Mouse (Mus musculus) embryonic facial prominence, embryonic 12.5 days (tissue): ENCODE measurements at regions not wholly inside any gene's neighbourhood (a gene's known extent, or its start where the extent isn't known, plus 50 kb on each side); places are given as distances from the start of the nearest gene placed in this dataset.

Source experiments
- ATAC-seq: fragments of 200-750 bp; cut with Nextera tagmentation; 2 replicates; pipeline ENCODE4 v1.8.0; 2017; ENCODE audit not compliant: insufficient number of reproducible peaks, insufficient read depth, low FRiP score, low TSS enrichment
- H3K27ac ChIP-seq: fragments of 300-500 bp; sonication (generic); 2 replicates; pipeline ENCODE4 v1.5.1; 2016; ENCODE audit warnings: mild to moderate bottlenecking
- H3K27me3 ChIP-seq: fragments of 300-500 bp; sonication (generic); 2 replicates; pipeline ENCODE4 v1.6.1; 2016; ENCODE audit warnings: mild to moderate bottlenecking, moderate library complexity
- H3K36me3 ChIP-seq: fragments of 300-500 bp; sonication (generic); 2 replicates; pipeline ENCODE4 v1.6.1; 2016; ENCODE audit warnings: mild to moderate bottlenecking
- H3K4me1 ChIP-seq: fragments of 300-500 bp; sonication (generic); 2 replicates; pipeline ENCODE4 v1.6.1; 2016
- H3K4me2 ChIP-seq: fragments of 300-500 bp; sonication (generic); replicated peaks from 2 replicates; pipeline ENCODE4 v1.6.1; 2016; ENCODE audit warnings: mild to moderate bottlenecking, moderate library complexity
- H3K4me3 ChIP-seq: fragments of 300-500 bp; sonication (generic); 2 replicates; pipeline ENCODE4 v1.5.1; 2016; ENCODE audit warnings: mild to moderate bottlenecking
- H3K9ac ChIP-seq: fragments of 300-500 bp; sonication (generic); 2 replicates; pipeline ENCODE4 v1.6.1; 2016; ENCODE audit warnings: mild to moderate bottlenecking, moderate library complexity
- H3K9me3 ChIP-seq: fragments of 300-500 bp; sonication (generic); 2 replicates; pipeline ENCODE4 v1.6.1; 2016; ENCODE audit warnings: mild to moderate bottlenecking, moderate library complexity
- WGBS: fragments of 180-500 bp; shearing (Covaris S2); methylation state at CpG from one replicate; pipeline ENCODE4 v1.1.7; 2016; 5-methylcytosine and 5-hydroxymethylcytosine counted together

DNA sequence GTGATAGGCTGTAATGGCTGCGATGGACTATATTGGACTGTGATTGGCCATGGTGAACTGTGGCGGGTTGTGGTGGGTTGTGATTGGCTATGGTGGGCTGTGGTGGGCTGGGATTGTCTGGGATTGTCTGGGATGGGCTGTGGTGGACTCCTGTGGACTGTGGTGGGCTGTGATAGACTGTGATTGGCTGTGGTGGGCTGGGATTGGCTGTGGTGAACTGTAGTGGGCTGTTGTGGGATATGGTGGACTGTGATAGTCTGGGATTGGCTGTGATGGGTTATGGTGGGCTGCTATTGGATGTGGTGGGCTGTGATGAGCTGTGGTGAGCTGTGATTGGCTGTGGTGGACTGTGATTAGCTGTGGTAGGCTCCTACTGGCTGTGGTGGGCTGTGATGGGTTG lies 89.6 kb upstream of the Gm26897 start:
- Histone ChIP-seq H3K4me2 (no peak overlapping the region), H3K27ac (no peak overlapping the region), H3K9me3 (no peaks in the 10 kb centered on the region), H3K4me3 (no peak overlapping the region), H3K4me1 (peaks cover 38% of the 10 kb centered on the region), H3K9ac (no peak overlapping the region), H3K27me3 (no peaks in the 10 kb centered on the region), H3K36me3 (no peaks in the 10 kb centered on the region)
- no peak for ATAC-seq
- WGBS: 92% methylated on average over 2 of the region's 2 CpGs

- Histone ChIP-seq H3K27ac (no peak overlapping the region), H3K4me3 (no peak overlapping the region), H3K4me1 (peaks cover 36% of the 10 kb centered on the region), H3K9me3 (no peaks in the 10 kb centered on the region), H3K4me2 (no peak overlapping the region), H3K36me3 (no peaks in the 10 kb centered on the region), H3K9ac (no peak overlapping the region), H3K27me3 (no peaks in the 10 kb centered on the region)
- ATAC-seq: no peak
- 71% methylated on average over 4 of the region's 4 CpGs for WGBS
These were observed 88.9 kb upstream of the Gm26897 start for GRCm38 (mm10) chr5:111644788-111645187.

DNA sequence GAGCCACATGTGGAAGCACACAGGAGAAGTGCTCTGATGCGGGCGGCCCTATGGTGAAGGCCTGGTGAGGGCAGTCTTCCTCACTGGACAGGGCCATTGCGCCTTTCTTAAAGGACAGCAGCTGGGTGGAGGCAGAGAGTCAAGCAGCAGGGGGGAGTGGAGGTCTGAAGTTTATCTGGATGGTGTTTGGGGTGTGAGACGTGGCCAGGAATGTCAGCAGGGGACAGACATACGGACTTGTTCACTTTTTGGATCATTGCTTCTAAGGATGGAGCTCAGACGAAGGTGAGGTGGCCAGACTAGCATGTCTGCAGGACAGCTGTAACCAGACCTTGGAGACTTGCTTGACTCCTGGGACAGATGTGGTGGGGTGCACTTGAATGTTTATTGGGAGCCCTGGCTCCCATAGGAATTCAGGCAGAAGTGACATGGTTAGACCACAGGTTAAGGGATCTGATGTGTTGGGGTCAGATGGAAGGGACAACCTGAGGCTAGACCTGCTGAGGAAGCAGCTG lies 86.0 kb upstream of the Gm26897 start:
- Histone ChIP-seq H3K4me2 (no peak overlapping the region), H3K27me3 (no peaks in the 10 kb centered on the region), H3K9me3 (no peaks in the 10 kb centered on the region), H3K9ac (no peak overlapping the region), H3K4me1 (peaks cover 23% of the 10 kb centered on the region), H3K36me3 (no peaks in the 10 kb centered on the region), H3K27ac (no peak overlapping the region), H3K4me3 (no peak overlapping the region)
- 84% methylated on average over 6 of the region's 6 CpGs for WGBS
- ATAC-seq: no peak

DNA sequence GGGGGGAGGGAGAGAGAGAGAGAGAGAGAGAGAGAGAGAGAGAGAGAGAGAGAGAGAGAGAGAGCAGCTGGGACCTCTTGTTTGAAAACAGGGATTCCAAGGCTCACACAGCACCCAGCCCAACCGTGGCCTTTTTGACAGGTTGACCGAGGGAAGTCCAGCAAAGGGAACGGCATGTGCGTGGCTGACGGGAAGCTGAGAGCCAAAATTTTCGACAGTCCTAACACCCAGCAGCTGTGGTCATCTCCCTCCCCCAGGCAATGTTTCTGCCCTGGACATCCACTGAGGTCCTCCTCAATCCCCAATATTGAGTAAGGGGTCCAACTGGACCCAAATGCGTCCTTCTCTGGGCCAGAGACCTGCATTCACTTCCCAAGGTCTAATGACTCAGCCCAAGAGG lies 85.2 kb upstream of the Gm26897 start:
- H3K27me3 ChIP-seq: no peaks in the 10 kb centered on the region
- no peak overlapping the region for H3K4me3 ChIP-seq
- WGBS: 45% methylated on average over 7 of the region's 7 CpGs
- no peak for ATAC-seq
- no peaks in the 10 kb centered on the region for H3K9me3 ChIP-seq
- H3K27ac ChIP-seq: peak overlapping the region; percentile 37; the same call in 1 of the 2 replicates
- H3K4me2 ChIP-seq: no peak overlapping the region
- H3K4me1 ChIP-seq: peaks cover 23% of the 10 kb centered on the region
- no peak overlapping the region for H3K9ac ChIP-seq
- H3K36me3 ChIP-seq: no peaks in the 10 kb centered on the region

GRCm38 (mm10) chr5:111649012-111649411 lies 84.7 kb upstream of the Gm26897 start:
- H3K4me1 ChIP-seq: peaks cover 23% of the 10 kb centered on the region
- no peaks in the 10 kb centered on the region for H3K9me3 ChIP-seq
- peak; percentile 23; the same call in 1 of the 2 replicates for ATAC-seq
- peak overlapping the region; percentile 73; the same call in 1 of the 2 replicates for H3K27ac ChIP-seq
- no peaks in the 10 kb centered on the region for H3K27me3 ChIP-seq
- H3K4me3 ChIP-seq: no peak overlapping the region
- no peak overlapping the region for H3K9ac ChIP-seq
- WGBS: 11% methylated on average over 10 of the region's 10 CpGs
- H3K4me2 ChIP-seq: no peak overlapping the region
- no peaks in the 10 kb centered on the region for H3K36me3 ChIP-seq

DNA sequence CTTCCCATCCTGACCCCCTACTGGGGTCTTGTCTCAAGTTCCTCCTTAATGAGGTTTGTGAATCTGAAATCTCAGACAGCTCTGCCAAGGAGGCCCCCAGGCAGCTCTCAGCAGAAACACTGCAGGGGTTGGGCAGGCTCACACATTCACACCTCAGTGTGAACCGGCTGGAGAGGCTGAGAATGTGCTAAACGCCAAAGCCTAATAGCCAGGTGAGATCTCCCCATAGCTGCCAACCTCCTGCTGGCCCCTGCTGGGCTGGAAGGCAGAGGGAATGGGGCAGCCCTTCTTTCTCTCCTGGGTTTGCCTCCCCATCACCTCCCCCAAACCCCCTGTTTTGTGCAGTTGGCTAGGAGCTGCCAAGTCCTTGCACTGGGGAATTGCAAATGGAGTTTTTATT lies 81.3 kb upstream of the Gm26897 start:
- Histone ChIP-seq H3K36me3 (no peaks in the 10 kb centered on the region), H3K9me3 (no peaks in the 10 kb centered on the region)

DNA sequence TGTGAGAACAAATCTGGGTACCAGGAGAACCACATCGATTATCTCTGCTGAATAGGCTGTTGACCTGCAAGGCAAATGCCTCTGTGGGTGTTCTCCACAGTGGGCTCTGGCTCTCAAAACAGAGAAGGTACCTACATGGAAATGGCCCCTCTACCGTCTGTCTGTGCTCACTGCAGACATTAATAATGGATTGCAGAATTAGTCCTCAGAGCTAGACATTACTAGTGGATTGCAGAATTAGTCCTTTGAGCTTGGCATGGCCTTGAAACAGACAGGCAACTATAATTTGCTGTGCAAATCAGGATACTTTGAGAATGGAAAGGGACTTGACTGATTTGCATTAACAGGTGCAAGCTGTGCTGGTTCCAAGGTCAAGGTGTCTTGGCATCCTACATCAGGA lies 77.3 kb upstream of the Gm26897 start:
- 63% methylated on average over 2 of the region's 2 CpGs for WGBS
- Histone ChIP-seq H3K4me1 (peaks cover 3% of the 10 kb centered on the region), H3K36me3 (no peaks in the 10 kb centered on the region), H3K9ac (no peak overlapping the region), H3K4me3 (no peak overlapping the region), H3K9me3 (no peaks in the 10 kb centered on the region), H3K4me2 (no peak overlapping the region), H3K27me3 (no peaks in the 10 kb centered on the region), H3K27ac (no peak overlapping the region)
- ATAC-seq: no peak

More for the DNA sequence above, 81.3 kb upstream of the Gm26897 start:
- Histone ChIP-seq H3K4me1 (peaks cover 23% of the 10 kb centered on the region), H3K9ac (no peak overlapping the region), H3K27me3 (no peaks in the 10 kb centered on the region), H3K27ac (0 out of 2 replicates have a peak overlapping the region, but pooled peaks have one; percentile 5), H3K4me3 (no peak overlapping the region), H3K4me2 (no peak overlapping the region)
- WGBS: 23% methylated on average over 2 of the region's 2 CpGs
- ATAC-seq: no peak

DNA sequence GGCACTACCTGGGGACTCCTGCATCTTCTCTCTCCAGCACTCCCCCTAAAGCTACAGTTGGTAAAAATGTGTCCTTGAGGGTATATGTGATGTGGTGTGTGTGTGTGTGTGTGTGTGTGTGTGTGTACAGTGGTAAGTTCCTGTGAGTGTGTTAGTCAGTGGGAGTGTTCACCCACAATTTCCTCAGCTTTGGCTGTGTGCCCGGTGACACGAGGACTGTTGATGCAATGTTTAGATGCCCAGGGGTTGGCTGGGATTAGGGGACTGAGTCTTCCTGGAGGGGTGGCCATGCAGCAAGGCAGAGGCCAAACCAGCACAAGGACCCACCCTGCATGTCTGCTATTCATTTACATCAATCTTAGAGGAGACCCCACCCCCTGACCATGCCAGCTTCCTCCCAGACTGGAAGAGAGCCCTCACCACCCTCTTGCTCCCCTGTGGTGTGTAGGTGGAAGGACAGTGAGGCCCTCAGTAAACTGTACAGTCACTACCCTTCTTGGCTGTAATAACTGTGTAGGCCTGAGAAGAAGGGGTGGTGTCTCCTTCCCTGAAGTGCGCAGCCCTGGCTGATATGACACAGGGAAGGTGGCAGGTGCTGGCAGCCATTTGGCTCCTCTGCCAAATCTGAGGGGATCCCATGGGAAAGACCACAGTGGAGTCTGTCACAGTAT lies 75.8 kb upstream of the Gm26897 start:
- no peak for ATAC-seq
- WGBS: 77% methylated on average over 3 of the region's 3 CpGs

DNA sequence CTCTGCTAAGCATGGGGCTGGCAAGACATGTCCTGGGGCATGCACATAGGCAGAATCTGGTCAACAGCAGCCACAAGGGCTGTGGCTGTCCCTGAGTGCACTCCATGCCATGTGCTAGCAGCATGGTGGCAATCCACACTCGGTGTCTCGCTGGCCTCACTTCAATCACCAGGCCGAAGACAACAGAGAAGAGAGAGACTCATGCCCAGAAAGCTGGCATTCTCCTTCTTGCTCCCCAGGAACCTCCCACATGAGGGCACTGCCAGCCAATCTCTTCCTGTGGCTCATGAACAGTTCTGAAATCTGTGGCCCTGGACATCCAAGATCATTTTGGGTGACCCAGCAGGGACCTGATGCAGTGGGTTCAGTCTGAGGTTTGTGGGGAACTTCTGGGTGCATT lies 74.5 kb upstream of the Gm26897 start:
- 89% methylated on average over 3 of the region's 3 CpGs for WGBS
- Histone ChIP-seq H3K27ac (no peak overlapping the region), H3K9ac (no peak overlapping the region), H3K36me3 (no peaks in the 10 kb centered on the region), H3K27me3 (no peaks in the 10 kb centered on the region), H3K4me3 (no peak overlapping the region), H3K9me3 (no peaks in the 10 kb centered on the region), H3K4me1 (peaks cover 8% of the 10 kb centered on the region), H3K4me2 (no peak overlapping the region)
- no peak for ATAC-seq

More for the DNA sequence above, 75.8 kb upstream of the Gm26897 start:
- Histone ChIP-seq H3K9me3 (no peaks in the 10 kb centered on the region), H3K4me3 (no peak overlapping the region), H3K4me2 (no peak overlapping the region), H3K36me3 (no peaks in the 10 kb centered on the region), H3K4me1 (peaks cover 4% of the 10 kb centered on the region), H3K9ac (no peak overlapping the region), H3K27ac (no peak overlapping the region), H3K27me3 (no peaks in the 10 kb centered on the region)

GRCm38 (mm10) chr5:111660447-111660846 lies 73.3 kb upstream of the Gm26897 start:
- H3K27ac ChIP-seq: no peak overlapping the region
- 59% methylated on average over 10 of the region's 10 CpGs for WGBS
- no peaks in the 10 kb centered on the region for H3K27me3 ChIP-seq
- H3K36me3 ChIP-seq: no peaks in the 10 kb centered on the region
- H3K9me3 ChIP-seq: no peaks in the 10 kb centered on the region
- no peak for ATAC-seq
- H3K9ac ChIP-seq: no peak overlapping the region
- H3K4me2 ChIP-seq: no peak overlapping the region
- H3K4me1 ChIP-seq: peaks cover 8% of the 10 kb centered on the region
- no peak overlapping the region for H3K4me3 ChIP-seq

GRCm38 (mm10) chr5:111660968-111661367 lies 72.8 kb upstream of the Gm26897 start:
- Histone ChIP-seq H3K4me2 (no peak overlapping the region), H3K9ac (no peak overlapping the region), H3K27me3 (no peaks in the 10 kb centered on the region), H3K36me3 (no peaks in the 10 kb centered on the region), H3K4me1 (peaks cover 8% of the 10 kb centered on the region), H3K9me3 (no peaks in the 10 kb centered on the region), H3K27ac (no peak overlapping the region), H3K4me3 (no peak overlapping the region)
- ATAC-seq: no peak
- WGBS: 58% methylated on average over 6 of the region's 6 CpGs

DNA sequence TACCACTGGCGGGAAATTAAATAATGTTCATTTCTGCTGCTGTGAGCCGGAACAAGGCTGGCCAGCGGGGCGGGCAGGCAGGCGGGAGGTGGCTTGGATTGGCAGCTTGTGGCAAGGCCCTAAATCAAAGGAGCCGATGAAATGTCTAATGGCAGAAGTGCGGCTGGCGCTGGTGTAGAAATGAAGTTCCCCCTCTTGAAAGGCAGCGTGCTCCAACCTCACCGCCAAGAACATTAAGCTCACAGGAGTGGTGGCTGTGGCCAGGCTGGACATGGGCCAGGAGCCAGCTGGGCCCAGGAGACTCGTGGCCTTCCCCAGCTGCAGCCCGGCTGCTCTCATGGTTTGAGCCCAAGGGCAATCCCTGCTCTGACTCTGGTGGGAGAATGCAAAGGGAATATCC lies 71.8 kb upstream of the Gm26897 start:
- no peaks in the 10 kb centered on the region for H3K27me3 ChIP-seq
- WGBS: 85% methylated on average over 12 of the region's 12 CpGs
- H3K4me2 ChIP-seq: no peak overlapping the region
- no peaks in the 10 kb centered on the region for H3K9me3 ChIP-seq
- H3K27ac ChIP-seq: no peak overlapping the region
- no peaks in the 10 kb centered on the region for H3K36me3 ChIP-seq
- peaks cover 8% of the 10 kb centered on the region for H3K4me1 ChIP-seq
- no peak overlapping the region for H3K9ac ChIP-seq
- no peak overlapping the region for H3K4me3 ChIP-seq
- ATAC-seq: no peak
